Mouse (Mus musculus) liver, embryonic 14.5 days (tissue): ENCODE results near the gene Fgfr2. TPM values are rescaled to one million over a fixed set of nuclear protein-coding genes. Genes with fewer than 3 reads are reported as not detected.

ENCODE experiments used
- ATAC-seq: fragments of 200-750 bp; cut with Nextera tagmentation; 2 replicates; pipeline ENCODE4 v1.8.0; 2017; ENCODE audit warnings: moderate number of reproducible peaks, mild to moderate bottlenecking, moderate library complexity; ENCODE audit not compliant: insufficient read depth
- DNase-seq, 3 experiments: peaks; one replicate each; pipeline ENCODE4 v3.0.0-alpha.2; 2012 to 2013; ENCODE audit warnings: low read depth in 3 of 3, low spot score in 3 of 3
- H3K27ac ChIP-seq: fragments of 300-500 bp; sonication (generic); 2 replicates; pipeline ENCODE4 v1.5.1; 2014; ENCODE audit warnings: moderate library complexity, mild to moderate bottlenecking, control low read depth, inconsistent platforms
- H3K27me3 ChIP-seq: fragments of 300-500 bp; sonication (generic); 2 replicates; pipeline ENCODE4 v1.6.1; 2014; ENCODE audit warnings: mild to moderate bottlenecking, low read length, moderate library complexity; ENCODE audit not compliant: control insufficient read depth, insufficient read depth
- H3K36me3 ChIP-seq: fragments of 300-500 bp; sonication (generic); replicated peaks from 2 replicates; pipeline ENCODE4 v1.6.1; 2014; ENCODE audit warnings: low read depth; ENCODE audit not compliant: control insufficient read depth, insufficient read depth
- H3K4me1 ChIP-seq, 2 experiments: fragments of 200-500 bp in 1 of 2; fragments of 300-500 bp in 1 of 2; sonication (generic) in 1 of 2; replicated peaks; 2 replicates each; pipeline ENCODE4 v1.6.1; 2012 to 2014; ENCODE audit warnings: antibody characterized with exemption in 1 of 2, inconsistent platforms in 1 of 2, low read length in 1 of 2; ENCODE audit not compliant: control insufficient read depth in 2 of 2, insufficient read depth in 2 of 2
- H3K4me2 ChIP-seq: fragments of 300-500 bp; sonication (generic); 2 replicates; pipeline ENCODE4 v1.6.1; 2014; ENCODE audit warnings: low read depth, mild to moderate bottlenecking, control low read depth, moderate library complexity
- H3K4me3 ChIP-seq, 2 experiments: fragments of 200-500 bp in 1 of 2; fragments of 300-500 bp in 1 of 2; sonication (generic) in 1 of 2; 2 replicates each; pipeline ENCODE4 v1.5.1; 2012 to 2014; ENCODE audit warnings: low read depth in 2 of 2, low read length in 2 of 2, mild to moderate bottlenecking in 2 of 2, control low read depth in 1 of 2, inconsistent platforms in 1 of 2, moderate library complexity in 1 of 2; ENCODE audit not compliant: insufficient read depth in 1 of 2
- H3K9ac ChIP-seq: fragments of 300-500 bp; sonication (generic); replicated peaks from 2 replicates; pipeline ENCODE4 v1.6.1; 2014; ENCODE audit warnings: mild to moderate bottlenecking, control low read depth, moderate library complexity
- H3K9me3 ChIP-seq: fragments of 300-500 bp; sonication (generic); 2 replicates; pipeline ENCODE4 v1.6.1; 2016; ENCODE audit warnings: low read length, mixed read lengths; ENCODE audit not compliant: control insufficient read depth
- CTCF ChIP-seq: IDR thresholded peaks from 2 replicates; pipeline ENCODE4 v1.5.1; 2016; ENCODE audit warnings: antibody characterized with exemption, low read depth, control low read depth
- EP300 ChIP-seq: IDR thresholded peaks from 2 replicates; pipeline ENCODE4 v1.6.1; 2016; ENCODE audit warnings: antibody characterized with exemption, low read depth
- WGBS: fragments of 180-500 bp; shearing (Covaris S2); extraction: QIAGEN DNeasy Blood & Tissue Kit; methylation state at CpG from one replicate; pipeline ENCODE4 v1.1.7; 2014; ENCODE audit not compliant: insufficient replicate concordance; 5-methylcytosine and 5-hydroxymethylcytosine counted together
- polyA plus RNA-seq, 2 experiments: library from polyadenylated mRNA; depleted of rRNA in 1 of 2; stranded (reverse) in 1 of 2; unstranded in 1 of 2; fragments of >200 nt; fragmentation: Nextera tagmentation in 1 of 2; extraction: Ambion mirVana in 1 of 2; gene quantifications; 2 replicates each; pipeline versions ENCODE4 v1.2.1 to v1.2.3; 2012 to 2014

Gene Fgfr2
- polyA plus RNA-seq, 2 experiments = 7.9 to 8.8 TPM

DNA sequence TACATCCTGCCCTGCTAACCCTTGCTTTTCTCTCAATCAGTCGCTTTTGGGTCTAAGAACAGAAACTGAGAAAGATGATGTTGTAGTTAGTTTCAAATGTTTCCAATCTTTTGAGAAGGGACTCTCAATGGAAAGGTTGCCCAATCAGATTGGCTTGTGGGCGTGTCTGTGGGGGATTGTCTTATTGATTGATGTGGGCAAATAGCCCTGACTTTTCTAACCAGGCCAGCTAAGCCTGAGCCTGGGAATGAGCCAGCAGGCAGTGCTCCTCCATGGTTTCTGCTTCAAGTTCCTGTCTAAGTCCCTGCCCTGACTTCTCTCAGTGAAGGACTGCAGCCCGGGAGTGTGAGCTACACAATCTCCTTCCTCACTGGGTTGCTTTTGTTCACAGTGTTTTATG, 2133.8 kb downstream of the Fgfr2 start:
- Histone ChIP-seq H3K4me3 (no peak overlapping the region), H3K4me1 (no peaks in the 10 kb centered on the region), H3K9ac (no peak overlapping the region), H3K27me3 (no peaks in the 10 kb centered on the region), H3K9me3 (no peaks in the 10 kb centered on the region), H3K36me3 (no peaks in the 10 kb centered on the region), H3K27ac (no peak overlapping the region), H3K4me2 (no peak overlapping the region)
- 34% methylated on average over 3 of the region's 3 CpGs for WGBS
- DNase-seq (no peak), ATAC-seq (no peak)
- TF ChIP-seq CTCF (no peak), EP300 (no peak)

DNA sequence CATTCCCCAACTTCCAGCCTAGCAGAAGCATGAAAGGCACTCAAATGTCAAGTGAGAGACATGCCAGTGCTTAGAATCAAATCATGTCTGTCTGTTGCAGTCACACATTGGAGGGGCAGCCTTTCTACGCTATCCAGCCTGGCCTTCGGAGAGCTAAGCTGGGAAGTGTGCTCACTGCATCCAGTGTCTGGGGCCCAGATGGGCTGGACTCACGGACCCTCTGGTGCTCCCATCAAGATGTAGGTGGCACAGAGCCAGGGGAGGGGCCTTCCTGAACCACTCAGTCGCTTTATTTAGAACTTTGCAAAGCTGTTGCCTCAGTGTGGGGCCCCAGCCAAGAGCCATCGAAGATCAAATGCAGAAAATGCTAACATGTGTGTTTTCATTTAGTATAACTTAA, 2135.0 kb downstream of the Fgfr2 start:
- Histone ChIP-seq H3K27me3 (no peaks in the 10 kb centered on the region), H3K36me3 (no peaks in the 10 kb centered on the region), H3K4me1 (no peaks in the 10 kb centered on the region), H3K9ac (no peak overlapping the region), H3K27ac (no peak overlapping the region), H3K9me3 (no peaks in the 10 kb centered on the region), H3K4me2 (no peak overlapping the region), H3K4me3 (no peak overlapping the region)
- DNase-seq (no peak), ATAC-seq (no peak)
- TF ChIP-seq CTCF (no peak), EP300 (no peak)
- 61% methylated on average over 5 of the region's 5 CpGs for WGBS

DNA sequence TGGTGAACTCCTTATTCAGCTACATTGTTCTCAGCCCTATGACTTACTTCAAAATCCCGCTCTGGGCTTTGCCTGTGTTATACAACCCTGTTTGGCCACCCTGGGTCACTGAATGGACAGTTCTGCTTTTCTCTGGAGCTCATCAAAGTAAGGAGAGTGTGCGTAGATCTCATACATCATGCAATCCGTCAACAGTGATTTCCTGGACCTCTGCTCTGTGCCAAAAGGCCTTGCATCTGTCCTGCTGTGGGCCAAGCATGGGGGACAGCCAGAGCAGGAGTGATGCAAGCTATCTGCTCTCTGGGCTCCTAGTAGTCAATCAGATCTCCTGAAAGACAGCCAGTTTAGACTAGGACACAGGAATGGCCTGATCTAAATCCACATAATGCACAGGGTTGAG, 2137.4 kb downstream of the Fgfr2 start:
- TF ChIP-seq EP300 (no peak), CTCF (no peak)
- ATAC-seq = no peak
- H3K9me3 ChIP-seq = no peaks in the 10 kb centered on the region

DNA sequence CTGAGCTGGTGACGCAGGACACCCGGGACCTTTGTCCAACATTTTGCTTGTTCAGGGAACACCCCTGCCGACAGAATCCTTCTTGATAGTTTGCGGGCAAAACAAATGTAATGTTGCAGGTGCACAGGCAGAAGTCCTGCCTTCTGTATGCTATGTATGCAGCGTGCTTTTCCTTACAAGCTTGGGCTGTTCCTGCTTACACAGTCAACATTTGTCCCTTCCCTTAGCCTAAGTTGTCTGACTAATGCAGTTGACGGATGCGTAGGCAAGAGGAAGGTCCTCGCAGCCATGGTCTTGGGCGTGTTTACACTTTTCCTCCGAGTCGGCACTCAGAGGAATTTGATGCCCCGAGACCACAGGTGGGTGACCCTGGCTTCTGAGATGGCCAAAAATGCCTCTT, 2138.0 kb downstream of the Fgfr2 start:
- ATAC-seq = no peak
- TF ChIP-seq CTCF (no peak), EP300 (no peak)
- no peaks in the 10 kb centered on the region for H3K27me3 ChIP-seq

More for the DNA sequence above, 2137.4 kb downstream of the Fgfr2 start:
- DNase-seq = no peak
- 57% methylated on average over 3 of the region's 3 CpGs for WGBS
- Histone ChIP-seq H3K36me3 (no peaks in the 10 kb centered on the region), H3K4me3 (no peak overlapping the region), H3K9ac (no peak overlapping the region), H3K4me2 (no peak overlapping the region), H3K4me1 (no peaks in the 10 kb centered on the region), H3K27ac (no peak overlapping the region), H3K27me3 (no peaks in the 10 kb centered on the region)

DNA sequence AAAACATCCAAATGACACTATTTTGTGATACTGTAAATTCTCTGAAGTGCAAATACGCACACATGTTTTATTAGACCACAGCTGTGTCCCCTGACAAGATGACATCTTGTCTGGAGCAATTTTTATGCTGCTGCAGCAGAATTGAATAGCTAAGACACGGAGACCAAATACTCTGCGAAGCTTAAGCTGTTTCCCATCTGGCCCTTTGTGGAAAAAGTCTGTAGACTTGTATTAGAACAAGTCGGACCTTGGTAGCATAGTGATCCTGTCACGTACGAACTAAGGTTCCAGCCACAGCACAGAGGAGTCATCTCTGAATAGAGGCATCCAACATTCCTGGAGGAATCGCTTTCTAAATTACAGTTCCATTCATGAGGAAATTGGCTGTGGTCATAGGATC, 2138.9 kb downstream of the Fgfr2 start:
- Histone ChIP-seq H3K36me3 (no peaks in the 10 kb centered on the region), H3K4me3 (no peak overlapping the region), H3K9me3 (no peaks in the 10 kb centered on the region), H3K27me3 (no peaks in the 10 kb centered on the region), H3K9ac (no peak overlapping the region), H3K4me1 (no peaks in the 10 kb centered on the region), H3K4me2 (no peak overlapping the region), H3K27ac (no peak overlapping the region)
- 76% methylated on average over 7 of the region's 7 CpGs for WGBS
- ATAC-seq (no peak), DNase-seq (no peak)
- TF ChIP-seq CTCF = no peak

More for the DNA sequence above, 2138.0 kb downstream of the Fgfr2 start:
- Histone ChIP-seq H3K9me3 (no peaks in the 10 kb centered on the region), H3K27ac (no peak overlapping the region), H3K4me3 (no peak overlapping the region), H3K36me3 (no peaks in the 10 kb centered on the region), H3K4me1 (no peaks in the 10 kb centered on the region), H3K9ac (no peak overlapping the region), H3K4me2 (no peak overlapping the region)
- WGBS = 73% methylated on average over 12 of the region's 12 CpGs
- DNase-seq = no peak

DNA sequence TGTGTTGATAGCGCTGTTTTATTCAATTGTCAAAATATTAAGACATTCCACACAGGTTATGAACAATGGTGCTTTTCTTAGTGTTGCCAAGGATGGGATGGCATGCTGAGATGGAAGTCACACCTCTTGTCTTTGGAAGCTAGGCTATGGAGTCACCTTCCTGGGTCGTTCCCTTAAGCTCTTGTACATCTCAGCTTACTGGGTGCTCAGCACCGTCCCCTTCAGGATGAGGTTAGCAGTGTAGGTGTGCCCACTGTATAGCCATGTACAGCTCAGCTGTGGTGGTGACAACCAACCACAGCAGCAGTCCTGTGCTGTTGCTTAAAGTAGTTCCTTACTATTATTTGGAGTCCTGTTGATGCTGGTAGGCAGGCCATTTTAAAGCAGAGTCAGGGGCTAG, 2140.3 kb downstream of the Fgfr2 start:
- Histone ChIP-seq H3K36me3 (no peaks in the 10 kb centered on the region), H3K27me3 (no peaks in the 10 kb centered on the region), H3K4me1 (no peaks in the 10 kb centered on the region), H3K9ac (no peak overlapping the region), H3K4me2 (no peak overlapping the region), H3K27ac (no peak overlapping the region), H3K9me3 (no peaks in the 10 kb centered on the region), H3K4me3 (no peak overlapping the region)
- WGBS = 55% methylated on average over 3 of the region's 3 CpGs
- DNase-seq (no peak), ATAC-seq (no peak)
- TF ChIP-seq CTCF (no peak), EP300 (no peak)
